Mouse (Mus musculus) ES-CJ7 (cell line): ENCODE data around the gene Armc3.
"Not testable (repeated sequence)": the region's sequence is repeated elsewhere in the genome, so short reads cannot be mapped to it uniquely, and the experiment has no call there.

ENCODE experiments used
- DNase-seq: peaks from one replicate; pipeline ENCODE4 v3.0.0; 2011; ENCODE audit warnings: low read depth, low spot score

Gene Armc3

GRCm38 (mm10) chr2:19274583-19274982, 75.5 kb downstream of the Armc3 start:
- DNase-seq = no peak

DNA sequence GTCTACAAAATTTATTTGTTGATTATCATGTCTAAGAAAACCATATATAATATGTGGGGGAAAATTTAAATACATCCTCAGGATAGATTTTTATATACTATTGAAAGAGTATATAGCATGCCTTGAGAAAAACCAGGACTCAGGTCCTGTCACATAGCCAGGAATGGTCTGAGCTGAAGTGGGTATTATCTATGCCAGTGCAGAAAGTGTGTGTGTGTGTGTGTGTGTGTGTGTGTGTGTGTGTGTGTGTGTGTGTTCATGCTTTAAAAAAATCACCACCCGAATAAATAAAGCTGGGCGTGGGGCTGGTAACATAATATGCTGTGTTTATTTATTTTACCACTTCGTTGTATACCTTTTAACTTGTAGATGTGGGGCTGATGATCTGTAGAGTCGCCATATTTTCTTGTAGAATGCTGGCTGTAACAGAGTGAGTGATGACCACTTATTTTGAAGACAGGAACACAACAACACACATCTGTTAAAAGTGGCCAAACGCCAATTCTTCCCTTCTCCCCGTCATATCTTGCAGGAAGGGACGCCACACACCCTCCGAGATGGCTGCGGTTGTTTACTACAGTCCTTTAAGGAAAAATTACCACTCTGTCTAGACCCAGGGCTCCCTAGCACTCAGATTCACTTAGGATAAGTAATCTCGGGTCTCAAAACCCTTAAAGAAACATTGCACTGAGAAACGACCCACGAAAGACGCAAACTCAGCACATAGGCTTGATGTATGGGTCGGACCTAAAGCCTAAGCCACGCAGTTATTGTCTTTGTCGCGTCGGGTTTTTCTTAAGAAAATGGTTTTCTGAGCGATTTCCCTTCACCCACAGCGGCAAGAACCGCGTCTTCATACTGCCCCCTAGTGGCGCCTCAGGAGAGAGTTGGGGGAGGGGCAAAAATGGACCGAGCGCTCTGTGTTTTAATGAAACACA, 76.8 kb downstream of the Armc3 start:
- peak; percentile 70 for DNase-seq

DNA sequence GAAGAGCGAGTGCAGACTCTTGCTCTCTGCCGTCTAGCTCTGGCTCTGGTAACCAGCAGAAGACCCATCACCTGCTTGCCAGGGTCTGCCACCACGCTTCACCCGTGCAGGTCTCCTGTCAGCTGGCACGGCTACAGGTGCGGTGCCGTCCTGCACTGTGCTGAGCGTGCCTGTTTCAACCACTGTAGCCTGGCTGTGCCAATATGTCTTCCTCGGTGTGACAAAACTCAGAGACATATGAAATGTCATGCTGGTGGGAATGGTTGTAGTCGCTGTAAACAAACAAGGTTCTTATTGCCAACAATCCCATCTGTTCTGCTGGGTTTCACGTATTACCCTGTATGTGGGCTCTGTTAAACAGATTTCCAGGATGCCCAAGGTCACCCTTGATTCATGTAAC, 81.2 kb downstream of the Armc3 start:
- no peak for DNase-seq

GRCm38 (mm10) chr2:19292366-19292765, 93.3 kb downstream of the Armc3 start:
- DNase-seq = peak; percentile 77

- DNase-seq = no peak
Observed at GRCm38 (mm10) chr2:19300345-19301089, 101.4 kb downstream of the Armc3 start.

DNA sequence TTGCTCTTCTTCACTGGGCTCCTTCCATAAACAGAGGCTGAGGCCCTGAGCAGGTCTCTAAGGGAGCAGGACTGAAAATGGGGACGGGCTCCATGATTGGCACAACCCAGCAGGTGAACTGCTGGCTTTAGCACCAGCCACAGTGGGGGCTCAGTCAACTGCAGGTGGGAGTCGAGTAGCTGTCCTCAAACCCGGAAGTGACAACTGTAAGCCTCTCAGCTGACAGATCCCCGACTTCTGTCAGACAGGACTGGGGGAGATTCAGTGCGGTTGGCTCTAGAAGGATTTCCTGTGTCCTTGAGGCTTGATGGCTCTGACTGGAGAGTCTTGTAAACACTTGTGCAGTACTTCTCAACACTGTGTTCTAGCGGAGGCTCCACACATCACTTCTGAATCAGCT, 102.1 kb downstream of the Armc3 start:
- DNase-seq = peak; percentile 65

GRCm38 (mm10) chr2:19303087-19303486, 104.0 kb downstream of the Armc3 start:
- DNase-seq = not testable (repeated sequence)

DNA sequence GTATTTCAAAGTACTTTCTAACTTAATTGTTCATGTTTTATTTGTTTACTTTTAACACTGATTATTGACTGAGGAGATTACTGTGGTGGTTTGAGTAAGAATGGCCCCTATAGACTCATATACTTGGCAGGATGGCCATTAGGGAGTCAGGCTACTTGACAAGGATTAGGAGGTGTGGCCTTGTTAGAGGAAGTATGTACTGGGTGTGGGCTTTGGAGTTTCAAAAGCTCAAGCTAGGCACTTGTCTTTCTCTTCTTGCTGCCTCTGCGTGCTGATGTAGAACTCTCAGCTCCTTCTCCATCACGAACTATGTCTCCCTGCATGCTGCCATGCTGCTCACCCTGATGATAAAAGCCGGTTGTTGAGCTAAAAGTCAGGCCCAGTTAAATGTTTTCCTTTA, 111.4 kb downstream of the Armc3 start:
- no peak for DNase-seq

GRCm38 (mm10) chr2:19316056-19316455, 117.0 kb downstream of the Armc3 start:
- peak; percentile 68 for DNase-seq

- no peak for DNase-seq
Observed at GRCm38 (mm10) chr2:19316691-19317090, 117.6 kb downstream of the Armc3 start.

DNA sequence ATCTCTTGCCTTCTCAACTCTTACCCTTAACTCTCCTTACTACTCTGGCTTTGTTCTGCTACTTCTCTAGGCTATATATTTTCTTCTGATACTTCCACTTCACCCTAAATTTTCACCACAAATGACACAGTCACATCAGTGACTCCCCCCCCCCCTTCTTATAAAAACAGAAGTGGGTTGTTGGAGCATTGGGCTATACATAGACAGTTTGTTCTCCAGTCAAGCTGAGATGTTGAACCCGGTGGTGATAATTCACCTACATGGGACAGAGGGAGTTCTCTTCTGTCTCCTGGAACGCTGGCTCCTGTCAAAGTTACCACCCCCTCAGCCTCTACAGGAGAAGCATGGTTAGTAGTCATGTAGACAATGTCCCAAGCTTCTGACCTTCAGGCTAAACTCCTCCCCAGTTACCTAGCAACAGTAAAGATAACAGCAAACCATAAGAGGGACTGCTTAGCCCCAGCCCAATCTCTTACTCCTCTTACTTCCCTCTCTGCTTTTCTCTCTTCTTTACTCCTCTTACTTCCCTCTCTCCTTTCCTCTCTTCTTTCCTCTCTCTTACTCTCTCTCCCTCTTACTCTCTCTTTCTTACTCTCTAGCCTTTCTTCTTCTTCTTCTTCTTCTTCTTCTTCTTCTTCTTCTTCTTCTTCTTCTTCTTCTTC, 118.2 kb downstream of the Armc3 start:
- DNase-seq = not testable (repeated sequence)

- no peak for DNase-seq
Observed at GRCm38 (mm10) chr2:19318499-19318898, 119.4 kb downstream of the Armc3 start.

DNA sequence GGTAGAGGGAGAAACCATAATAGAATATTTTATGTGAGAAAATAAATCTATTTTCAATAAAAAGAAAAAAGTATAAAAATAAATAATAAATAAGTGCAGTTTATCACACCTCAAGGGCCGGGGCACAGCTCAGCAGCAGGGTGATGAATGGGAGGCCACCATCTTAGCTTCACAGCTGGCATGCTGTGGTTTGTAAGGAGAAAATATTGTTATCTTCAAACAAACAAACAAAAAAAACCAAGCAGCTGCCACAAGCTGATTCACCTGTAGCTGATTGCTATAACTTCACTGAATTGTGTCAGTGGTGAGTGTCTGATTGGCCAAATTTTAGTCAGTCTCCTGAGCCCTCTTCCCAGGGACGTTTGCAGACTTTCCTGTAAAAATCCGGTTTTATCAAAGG, 120.2 kb downstream of the Armc3 start:
- DNase-seq = no peak

DNA sequence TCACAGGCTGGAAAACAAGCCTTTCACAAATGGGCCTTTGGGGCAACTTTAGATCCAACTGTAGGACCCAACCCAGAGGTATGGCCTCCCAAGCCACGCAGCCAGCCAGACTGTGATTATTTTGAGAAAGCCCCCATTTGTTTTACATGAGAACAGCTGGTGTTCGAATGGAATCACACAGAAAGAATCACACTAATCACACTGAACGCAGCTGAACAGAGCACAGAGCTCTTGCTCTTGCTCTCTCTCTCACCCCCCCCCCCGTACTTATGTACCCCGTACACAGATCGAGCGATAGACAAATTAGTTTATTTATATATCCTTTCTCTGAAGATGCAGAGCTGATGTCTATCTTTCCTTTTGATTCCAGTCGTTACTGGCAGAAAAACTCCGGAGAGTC, 123.3 kb downstream of the Armc3 start:
- DNase-seq = no peak

DNA sequence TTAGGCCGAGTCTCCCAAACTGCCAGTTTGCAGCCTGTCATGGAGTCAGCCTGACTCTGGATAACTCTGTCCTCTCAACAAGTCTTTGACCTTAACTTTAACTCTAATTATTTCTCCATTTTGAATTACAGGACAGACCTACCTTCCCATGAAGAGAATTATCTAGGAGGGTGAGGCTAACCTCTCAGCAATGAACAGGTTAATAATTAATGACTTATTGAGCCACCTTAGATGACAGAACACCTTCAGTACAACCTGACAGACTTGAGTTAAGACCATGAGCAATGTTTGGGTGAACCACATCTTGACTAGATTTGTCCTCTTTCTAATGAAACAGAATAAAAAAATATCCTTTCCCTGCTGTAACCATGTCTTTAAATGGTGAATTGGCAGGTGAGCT, 127.3 kb downstream of the Armc3 start:
- no peak for DNase-seq

GRCm38 (mm10) chr2:19327811-19328210, 128.7 kb downstream of the Armc3 start:
- DNase-seq = no peak

GRCm38 (mm10) chr2:19343901-19344635, 145.0 kb downstream of the Armc3 start:
- DNase-seq = no peak

- peak; percentile 82 for DNase-seq
Observed at GRCm38 (mm10) chr2:19344636-19345413, 145.7 kb downstream of the Armc3 start.

DNA sequence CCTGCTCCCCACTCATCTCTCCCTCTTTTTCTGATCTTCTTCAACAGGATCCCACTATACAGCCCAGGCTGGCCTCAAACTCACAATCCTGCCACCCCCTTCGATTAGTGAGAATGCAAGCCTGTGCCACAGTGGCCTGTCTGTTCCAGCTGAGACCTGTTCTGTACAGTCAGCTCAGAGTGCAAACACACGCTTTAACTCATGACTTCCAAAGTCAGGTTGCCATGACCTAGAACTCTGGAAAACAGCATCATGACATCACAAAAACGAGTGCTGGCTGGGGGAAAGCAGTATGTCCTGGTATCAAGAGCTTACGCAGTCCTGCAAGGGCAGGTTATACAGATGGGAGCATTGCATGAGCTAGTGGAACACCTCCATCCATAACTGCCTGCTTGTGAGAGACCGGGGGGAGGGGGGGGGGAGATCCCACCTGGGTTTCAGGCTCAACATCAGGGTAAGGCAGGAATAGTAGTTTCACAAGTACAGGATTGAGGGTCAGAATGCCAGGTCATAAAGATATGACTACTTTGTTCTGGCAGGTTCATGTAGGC, 146.4 kb downstream of the Armc3 start:
- peak; percentile 14 for DNase-seq

GRCm38 (mm10) chr2:19348454-19348853, 149.4 kb downstream of the Armc3 start:
- DNase-seq = no peak
